Mouse (Mus musculus) CD4-positive, CD25-positive, alpha-beta regulatory T cell, adult 2 months (primary cell): Measurements from ENCODE around the gene Celf1.
A peak's percentile ranks its signal among the peaks of the same experiment; 100 is the strongest.
"Not testable (repeated sequence)": the region's sequence is repeated elsewhere in the genome, so short reads cannot be mapped to it uniquely, and the experiment has no call there.

Source experiments
- DNase-seq: peaks from one replicate; pipeline ENCODE4 v3.0.0-alpha.2; 2012; ENCODE audit warnings: low read depth, low spot score

Celf1 gene

DNA sequence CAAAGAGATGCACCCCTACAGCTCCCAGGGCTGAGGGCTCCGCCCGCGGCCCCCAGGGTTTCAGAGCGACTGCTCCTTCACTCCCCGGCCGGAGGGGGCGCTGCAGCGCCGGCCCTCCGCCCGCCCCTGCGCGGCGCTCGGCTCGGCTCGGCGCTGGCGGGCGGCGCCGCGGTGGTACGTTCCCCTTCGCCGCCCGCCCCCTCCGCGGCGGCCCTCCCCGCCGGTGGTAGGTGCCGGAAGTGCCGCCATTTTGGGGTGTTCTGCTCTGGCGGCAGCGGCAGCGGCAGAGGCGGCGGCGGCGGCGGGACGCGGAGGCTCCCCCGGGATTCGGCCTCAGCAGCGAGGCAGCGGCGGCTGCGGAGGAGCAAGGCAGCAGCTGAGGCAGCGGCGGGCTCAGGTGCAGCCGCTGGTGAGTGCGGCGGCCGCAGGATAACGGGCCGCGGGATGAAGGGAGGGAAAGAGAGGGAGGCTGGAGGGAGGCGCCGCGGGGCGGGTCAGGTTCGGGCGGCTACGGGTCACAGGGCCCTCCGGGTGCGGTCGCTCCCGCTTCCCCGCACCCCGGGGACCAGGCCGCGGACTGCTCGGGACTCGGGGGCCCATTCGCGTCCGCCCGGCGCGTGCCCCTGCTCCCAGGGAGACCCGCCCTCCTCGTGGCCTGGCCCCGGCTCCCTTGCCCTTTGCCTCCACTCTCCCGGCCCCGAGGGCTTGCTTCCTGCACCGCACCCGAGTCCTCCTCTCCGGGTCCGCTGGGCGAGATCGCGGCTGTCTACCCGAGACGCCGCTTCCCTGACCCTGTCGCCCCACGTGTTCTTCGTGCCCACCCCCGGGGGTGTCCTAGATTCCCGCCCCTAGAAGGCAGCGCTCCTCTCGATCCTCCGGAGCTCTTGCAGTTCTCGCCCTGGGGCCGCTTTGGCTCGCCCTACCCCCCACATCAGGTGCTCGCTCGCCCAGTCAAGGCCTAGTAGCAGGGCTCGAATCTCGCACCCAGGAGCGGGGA lies at the start of gene Celf1:
Celf1 (plus strand) TSS at position 150 of the 997 bp plus-strand sequence.
- DNase-seq, result peak; percentile 94

DNA sequence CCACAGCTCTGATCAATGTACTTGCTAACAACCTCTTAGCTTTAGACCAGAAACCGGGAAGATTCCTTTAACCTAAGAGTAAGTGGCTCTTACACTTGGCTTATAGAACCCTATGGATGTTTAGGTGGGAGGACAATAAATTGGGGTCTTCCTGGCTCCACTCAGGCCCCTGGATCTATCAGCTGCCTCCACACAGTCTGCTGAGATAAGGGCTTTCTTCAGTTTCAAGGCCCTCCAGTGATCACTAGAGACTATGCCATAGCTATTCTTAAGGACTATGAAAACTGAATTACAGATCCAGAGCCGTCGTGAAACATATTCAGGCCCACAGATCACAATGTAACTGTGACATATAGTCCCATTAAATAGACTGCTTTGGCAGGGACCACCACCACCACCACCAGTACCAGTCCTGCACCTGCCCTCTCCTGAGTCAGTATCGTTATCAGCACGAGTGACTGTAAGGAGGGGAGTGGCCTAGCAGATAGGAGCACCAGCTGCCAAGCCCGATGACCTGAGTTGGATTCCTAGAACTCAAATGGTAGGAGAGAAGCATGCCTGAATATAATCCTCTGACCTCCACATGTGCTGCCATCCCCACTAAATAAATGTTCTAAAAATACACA lies 46.4 kb upstream of the Celf1 start:
- no peak for DNase-seq

DNA sequence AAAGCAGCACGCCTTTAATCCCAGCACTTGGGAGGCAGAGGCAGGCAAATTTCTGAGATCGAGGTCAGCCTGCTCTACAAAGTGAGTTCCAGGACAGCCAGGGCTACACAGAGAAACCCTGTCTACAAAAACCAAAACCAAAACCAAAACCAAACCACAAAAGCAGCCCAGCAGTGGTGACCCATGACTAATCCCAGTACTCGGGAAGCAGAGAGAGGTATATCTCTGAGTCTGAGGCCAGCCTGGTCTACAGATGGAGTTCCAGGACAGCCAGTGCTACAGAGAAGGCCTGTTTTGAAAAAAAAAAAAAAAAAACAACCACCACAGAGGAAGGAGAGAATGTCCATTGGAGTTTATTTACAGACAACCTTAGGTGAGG lies 45.9 kb upstream of the Celf1 start:
- DNase-seq, result not testable (repeated sequence)

DNA sequence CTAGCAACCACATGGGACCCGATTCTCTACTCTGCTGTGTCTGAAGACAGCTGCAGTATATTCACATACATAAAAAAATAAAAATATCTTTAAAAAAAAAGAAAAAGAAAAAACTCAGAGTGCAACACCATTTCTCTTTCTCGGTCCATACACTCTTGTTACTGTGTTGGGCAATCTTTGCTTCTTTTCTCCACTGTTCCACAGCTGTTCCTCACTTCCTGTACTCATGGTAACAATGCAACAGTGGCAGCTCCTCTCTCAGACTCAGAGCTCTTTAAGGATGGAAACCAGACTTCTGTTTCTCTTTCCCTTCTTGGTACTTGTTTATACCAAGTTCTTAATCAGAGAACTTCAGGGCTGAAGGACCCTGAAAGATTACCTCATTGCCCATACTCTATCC lies 36.8 kb upstream of the Celf1 start:
- DNase-seq, result no peak

DNA sequence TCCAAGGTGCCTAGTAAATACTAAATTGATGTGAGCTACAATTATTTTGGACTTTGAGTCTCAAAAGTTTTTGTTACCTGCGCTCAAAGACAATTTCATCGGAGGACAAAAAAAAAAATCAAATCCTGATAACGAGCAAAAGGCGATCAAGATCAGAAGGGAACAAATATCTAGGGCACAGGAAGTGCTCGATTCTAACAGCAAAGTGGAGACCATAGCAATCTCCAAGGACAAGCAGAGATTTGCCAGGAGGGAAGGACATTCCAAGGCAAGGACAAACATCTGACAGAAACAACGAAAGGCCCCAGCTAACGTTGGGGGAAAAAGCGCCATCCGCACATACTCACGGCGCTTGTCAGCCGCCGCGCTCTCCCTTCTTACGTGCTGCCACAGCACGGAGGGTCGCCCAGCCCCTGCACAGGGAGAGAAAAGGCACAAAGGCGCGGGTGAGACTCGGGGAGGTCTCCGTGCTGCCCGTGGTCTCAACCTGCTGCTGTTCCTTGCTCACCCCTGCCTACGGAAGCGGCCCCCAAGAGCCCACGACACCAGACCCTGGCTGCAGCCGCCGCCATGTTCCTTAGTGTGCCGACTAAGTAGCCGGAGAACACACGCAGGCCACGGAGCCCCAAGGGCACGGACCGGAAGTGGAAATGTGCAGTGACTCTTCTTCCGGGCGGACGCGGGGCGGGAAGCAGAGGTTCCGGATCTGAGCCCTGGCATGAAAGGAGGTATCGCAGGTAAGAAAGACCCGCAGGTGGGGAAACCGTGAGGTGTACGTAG lies 35.9 kb upstream of the Celf1 start, which contains the start of the genes Kbtbd4 and Ndufs3:
Kbtbd4 (plus strand) TSS at position 665 of the 780 bp plus-strand sequence.
Ndufs3 (minus strand) TSS at position 752 of the 780 bp plus-strand sequence.
- DNase-seq, result peak; percentile 94

DNA sequence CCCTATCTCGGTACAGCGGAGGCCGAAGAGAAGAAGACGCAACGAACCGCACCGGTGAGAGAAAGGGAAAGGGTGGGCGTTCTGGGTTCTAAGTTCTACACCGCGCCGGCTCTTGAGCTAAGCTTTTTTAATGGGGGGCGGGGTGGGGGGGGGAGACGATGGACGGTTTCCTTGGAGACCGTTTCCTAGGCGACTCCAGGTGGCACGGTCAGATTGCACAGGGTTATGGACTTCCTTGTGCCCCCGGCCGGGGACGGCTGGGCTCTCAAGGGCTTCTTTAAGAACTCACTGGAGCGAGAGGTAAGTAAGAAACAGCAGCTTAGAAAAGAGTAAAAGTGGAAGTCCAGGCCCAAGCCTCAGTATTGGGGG lies 35.3 kb upstream of the Celf1 start:
- no peak for DNase-seq

DNA sequence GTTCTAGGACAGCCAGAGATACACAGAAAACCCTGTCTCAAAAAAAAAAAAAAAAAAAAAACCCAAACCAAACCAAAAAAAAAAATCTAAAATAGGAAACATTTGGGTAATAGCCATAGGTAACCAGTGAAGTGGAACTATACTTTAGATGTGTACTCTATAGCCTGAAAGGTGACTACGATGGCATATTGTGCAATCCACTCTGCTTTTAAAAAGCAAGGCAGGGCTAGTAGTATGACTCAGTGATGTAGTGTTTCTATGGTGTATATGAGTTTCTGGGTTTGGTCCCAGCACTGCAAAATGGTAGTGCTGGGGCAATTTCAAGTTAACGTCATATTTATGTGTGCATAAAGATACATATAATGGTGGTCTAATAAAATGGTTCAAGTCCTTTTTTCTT lies 33.5 kb upstream of the Celf1 start:
- DNase-seq, result no peak

DNA sequence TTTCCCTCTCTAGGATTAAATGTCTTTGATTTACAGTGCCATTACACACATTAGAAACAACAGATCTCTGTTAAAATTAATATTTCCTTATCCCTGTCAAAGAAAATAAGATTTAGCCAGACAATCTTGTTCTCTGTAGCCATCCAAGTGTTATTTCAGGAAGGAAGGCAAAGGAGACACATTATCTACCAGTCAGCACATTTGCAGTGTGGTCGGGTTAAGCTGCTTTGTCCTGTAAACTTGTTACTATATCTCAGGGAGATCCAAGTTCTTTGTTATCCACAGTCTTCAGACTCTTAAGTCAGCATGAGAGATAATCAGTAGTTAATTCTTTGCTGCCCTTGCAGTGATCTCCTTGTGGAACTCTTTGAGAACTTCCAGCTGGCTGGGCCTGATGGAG lies 29.3 kb upstream of the Celf1 start:
- DNase-seq, result no peak

DNA sequence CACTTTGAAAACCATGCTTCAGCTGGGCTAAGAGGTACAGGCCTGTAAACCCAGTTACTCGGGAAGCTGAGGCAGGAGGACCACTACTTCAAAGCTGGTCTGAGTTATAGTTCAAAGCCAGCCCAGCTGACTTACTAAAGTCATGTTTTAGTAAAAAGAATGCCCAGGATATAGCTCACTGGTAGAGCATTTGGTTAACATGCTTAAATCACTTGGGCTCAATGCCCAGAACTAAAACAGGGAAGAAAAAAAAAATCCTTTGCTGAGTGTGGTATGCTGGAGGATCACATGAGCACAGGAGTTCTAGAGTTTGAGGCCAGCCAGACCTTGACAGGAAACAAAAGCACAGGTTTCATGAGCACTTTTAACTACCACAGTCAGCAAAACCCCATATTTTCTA lies 28.5 kb upstream of the Celf1 start:
- no peak for DNase-seq

DNA sequence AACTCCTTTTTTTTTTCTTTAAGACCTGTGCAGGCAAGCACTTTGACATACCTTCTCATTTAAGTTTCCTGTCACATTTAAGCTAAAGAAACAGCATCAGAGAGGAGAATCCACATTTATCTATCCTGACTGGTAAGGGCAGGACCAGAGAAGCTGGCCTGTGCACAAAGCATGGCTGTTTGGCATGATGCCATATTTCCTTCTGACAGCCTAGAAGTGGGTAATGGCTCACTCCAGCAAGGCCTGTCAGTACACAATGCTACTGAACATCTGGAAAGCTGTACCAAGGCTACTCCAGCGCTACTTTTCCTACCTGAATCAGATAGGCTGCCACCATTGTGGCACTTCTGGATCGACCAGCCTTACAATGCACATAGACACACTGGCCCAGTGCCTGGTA lies 26.5 kb upstream of the Celf1 start:
- DNase-seq, result no peak

DNA sequence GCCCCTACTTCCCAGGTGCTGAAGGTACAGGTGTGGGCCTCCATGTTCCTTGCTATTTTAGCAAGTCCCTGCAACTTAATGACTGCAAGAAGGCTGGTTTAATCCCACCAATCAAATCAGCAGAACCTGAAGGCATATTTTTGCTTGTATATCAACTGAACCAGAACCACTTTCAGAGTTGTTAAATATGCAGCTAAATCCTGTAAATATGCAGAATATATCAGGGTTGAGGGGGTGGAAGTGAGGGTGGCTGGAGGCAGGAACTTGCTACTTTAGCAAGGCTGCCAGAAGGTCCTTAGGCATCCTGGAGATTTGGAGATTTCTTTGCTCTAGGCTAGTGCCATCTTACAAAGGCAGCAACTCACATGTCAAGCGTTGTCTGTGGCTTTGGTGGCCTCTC lies 24.7 kb upstream of the Celf1 start:
- no peak for DNase-seq

DNA sequence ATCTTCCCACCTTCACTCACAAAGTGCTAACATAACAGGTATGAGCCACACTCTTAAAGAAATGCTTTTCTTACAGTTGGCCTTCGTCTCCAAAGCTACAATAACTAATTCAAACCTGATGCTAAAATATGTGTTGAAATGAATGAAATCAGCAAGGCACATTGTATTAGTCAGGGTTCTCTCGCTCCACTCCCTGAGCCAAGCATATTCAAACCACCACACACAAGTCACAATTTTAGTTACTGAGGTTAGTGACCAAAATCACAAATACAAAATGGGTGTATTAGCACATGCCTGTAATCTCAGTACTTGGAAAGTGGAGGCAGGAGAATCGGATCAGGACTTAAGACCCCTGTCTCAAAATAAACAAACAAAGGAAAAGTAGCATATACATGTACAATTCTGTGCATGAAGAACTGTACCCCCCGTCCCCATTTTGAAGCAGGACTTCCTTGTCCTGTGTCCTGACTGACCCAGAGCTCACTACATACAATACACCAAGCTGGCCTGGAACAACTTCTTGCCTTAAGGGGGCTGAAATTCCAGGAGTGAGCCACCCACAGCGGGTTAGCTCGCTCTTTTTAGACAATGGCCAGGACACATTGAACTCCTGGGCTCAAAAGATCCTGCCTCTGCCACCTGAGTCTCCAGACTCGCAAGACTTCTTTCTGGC lies 23.5 kb upstream of the Celf1 start:
- no peak for DNase-seq

DNA sequence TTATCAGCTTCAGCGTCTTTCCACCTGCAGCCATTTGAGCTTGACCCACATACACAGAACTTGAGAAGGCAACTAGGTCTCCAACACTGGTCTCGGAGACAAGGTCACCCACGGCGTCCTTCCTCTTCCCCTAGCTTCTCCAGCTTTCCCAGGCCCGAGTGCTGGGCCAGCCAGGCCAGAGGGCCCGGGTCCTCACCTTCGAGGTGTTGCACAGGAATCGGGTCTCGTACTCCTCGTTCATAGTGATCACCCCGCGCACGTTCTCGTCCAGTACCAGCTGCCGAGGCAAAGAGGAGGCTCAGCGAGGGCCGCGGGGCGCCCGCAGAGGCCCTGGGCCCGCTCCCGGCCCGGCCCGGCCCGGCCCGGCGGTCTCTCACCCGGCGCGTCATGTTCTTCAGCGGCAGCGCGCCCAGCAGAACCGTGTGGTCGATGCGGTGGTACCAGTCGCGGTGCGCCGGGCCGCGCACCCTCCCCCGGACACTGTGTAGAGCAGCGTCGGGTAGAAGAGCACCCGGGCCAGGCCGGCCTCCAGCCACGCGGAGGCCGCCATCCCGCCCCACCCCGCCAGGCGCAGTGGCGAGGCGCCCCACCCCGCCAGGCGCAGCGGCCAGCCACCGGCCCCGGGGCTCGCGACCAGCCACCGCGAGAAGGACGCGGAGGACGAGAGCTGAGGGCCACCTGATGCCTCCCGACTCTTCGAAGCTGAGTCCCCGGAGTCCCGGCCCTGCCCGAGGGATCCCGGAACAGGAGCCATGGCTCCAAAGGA lies 22.8 kb upstream of the Celf1 start:
- DNase-seq, result peak; percentile 72

DNA sequence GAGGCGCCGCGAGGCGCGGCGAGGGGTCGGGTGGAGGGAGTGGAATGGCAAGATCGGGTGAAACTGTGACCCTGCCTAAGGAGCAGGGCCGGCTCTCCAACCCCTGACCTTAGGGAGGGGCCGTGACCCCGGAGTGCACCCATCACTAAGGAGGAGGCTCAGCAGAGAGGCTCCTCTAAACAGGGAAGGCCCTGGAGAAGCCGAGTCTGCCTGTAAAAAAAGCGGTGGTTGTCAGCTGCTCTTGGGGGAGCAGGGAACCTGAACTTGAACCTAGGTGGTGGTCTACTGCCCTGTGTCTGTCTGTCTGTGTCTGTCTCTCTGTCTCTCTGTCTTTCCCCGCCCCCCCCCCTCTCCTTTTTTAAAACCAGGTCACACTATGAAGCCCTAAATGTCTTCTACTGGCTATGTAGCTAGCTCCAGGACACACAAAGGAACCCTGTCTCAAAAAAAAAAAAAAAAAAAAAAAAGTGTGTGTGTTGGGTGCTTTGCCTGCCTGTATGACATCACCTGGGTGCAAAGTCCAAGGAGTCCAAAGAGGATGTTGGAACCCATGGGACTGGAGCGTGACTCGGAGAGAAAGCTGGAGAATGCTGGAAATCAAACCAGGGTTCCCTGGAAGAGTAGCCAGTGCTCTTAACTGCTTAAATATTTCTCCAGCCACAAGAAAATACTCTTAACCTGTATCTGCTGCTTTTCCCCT lies 22.0 kb upstream of the Celf1 start:
- no peak for DNase-seq

DNA sequence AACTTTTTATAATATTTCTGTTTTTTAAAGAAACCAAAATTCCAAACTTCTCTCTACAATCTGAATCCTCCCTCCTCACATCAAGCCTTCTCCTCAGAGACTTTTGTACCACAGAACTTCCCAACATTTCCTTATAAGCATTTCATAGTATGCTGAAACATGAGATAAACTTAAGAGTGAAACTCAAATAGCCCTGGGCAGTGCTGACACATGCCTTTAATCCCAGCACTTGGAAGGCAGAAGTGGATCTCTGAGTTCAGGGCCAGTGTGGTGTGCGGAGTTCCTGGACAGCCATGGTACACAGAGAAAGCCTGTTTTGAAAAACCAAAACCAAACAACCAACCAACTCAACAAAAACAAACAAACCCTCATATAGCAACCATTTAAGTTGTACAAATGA lies 19.0 kb upstream of the Celf1 start:
- no peak for DNase-seq

DNA sequence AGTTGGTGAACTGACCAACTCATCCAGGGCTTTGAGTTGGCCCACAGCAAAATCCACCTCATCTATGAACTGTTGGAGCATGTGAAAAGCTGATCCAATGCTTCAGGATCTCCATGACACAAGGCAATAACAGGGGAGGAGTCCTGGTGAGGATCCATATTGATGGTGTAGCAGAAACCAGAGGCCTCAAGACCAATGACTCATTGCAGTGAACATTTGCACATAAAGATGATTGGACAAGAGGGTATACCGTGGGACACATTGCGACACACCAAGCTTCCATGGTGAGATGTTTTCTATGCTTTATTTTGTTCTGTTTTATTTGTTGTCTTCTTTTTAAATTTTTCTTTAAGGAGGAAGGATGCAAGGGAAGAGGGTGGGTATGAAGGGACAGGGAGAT lies 17.5 kb upstream of the Celf1 start:
- DNase-seq, result no peak

DNA sequence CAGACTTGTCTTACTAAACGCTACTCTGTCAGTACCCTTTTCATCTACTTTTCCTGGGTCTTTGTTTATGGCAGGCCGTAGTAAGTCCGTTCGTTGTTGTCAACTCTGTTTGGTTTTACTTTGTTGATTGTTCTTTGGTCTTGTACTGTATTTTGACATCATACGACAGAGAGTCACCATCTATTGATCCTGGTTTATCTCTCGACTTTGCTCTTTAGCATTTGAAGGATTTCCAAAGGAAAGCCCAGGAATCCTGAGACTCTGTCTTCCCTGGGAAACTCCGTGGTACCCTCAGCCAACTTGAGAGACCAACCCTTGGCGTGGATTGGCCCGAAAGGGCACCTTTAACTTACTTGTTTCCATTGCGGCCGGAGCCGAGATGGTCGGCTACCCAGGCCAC lies 11.6 kb upstream of the Celf1 start:
- no peak for DNase-seq

DNA sequence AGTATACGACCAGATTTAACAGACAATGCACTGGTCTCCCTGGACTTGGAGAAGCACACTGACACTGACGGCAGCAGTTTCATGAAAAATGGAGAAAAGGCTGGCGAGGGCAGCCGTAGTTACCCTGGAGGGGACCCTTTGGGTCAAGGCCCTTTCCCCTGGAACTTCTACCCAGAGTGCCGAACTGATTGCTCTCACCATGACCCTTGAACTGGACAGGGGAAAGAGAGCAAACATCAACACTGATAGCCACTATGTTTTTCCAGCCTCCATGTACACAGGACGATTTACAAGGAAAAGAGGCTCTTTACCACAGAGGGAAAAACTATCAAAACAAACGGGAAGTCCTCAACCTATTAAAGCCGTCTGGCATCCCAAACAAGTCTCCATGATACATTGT lies 8.4 kb upstream of the Celf1 start:
- no peak for DNase-seq

DNA sequence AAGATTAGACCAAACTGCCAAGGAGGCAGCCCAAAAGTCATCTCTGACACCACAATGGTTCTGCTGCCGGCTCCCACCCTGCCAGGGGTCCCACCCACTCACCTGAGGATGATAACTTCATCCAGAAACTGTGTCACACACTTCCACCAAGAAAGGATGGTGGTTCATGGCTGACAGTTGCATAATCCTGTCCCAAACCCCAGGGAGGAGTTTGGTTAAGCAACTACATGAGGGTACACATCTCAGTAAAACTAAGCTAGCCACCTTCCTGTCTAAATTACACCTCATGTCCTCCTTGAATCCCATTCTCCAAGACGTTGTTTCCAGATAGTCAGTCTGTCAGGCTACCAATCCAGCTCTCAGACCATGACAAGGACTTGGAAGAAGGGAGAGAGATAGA lies 7.9 kb upstream of the Celf1 start:
- no peak for DNase-seq

DNA sequence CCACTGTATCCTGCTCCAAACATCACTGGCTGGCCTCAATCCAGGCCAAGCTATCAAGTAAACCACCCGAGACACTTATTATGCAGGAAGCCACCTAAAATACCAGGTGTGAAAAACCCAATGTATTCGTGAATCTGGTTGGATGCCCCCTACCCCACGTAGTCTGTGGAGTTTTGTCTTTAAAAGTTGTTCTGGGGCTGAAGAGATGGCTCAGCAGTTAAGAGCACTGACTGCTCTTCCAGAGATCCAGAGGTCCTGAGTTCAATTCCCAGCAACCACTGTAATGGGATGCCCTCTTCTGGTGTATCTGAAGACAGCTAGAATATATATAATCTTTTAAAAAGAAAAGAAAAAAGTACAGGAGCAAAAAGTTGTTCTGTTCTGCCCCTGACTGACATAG lies 1.8 kb upstream of the Celf1 start:
- DNase-seq, result no peak
